Mouse (Mus musculus) left cerebral cortex, adult 11 months (tissue): ENCODE measurements around the gene Maml1.
A peak's percentile ranks its signal among the peaks of the same experiment; 100 is the strongest.

Source experiments
- DNase-seq: peaks from one replicate; pipeline ENCODE4 v3.0.0; 2022; ENCODE audit warnings: low spot score

Maml1 gene

GRCm38 (mm10) chr11:50238821-50239791 lies 53.0 kb downstream of the Maml1 start:
- DNase-seq = no peak

GRCm38 (mm10) chr11:50238324-50238723 lies 53.8 kb downstream of the Maml1 start, which contains the start of gene Ltc4s:
Gene Ltc4s (minus strand): TSS chr11:50238616.
- no peak for DNase-seq

- no peak for DNase-seq
Observed at GRCm38 (mm10) chr11:50236937-50237835, 54.9 kb downstream of the Maml1 start.

GRCm38 (mm10) chr11:50236540-50236936 lies 55.6 kb downstream of the Maml1 start:
- DNase-seq = peak; percentile 79

- no peak for DNase-seq
Observed at GRCm38 (mm10) chr11:50234606-50235005, 57.5 kb downstream of the Maml1 start.

- no peak for DNase-seq
Observed at GRCm38 (mm10) chr11:50233993-50234392, 58.1 kb downstream of the Maml1 start.

- no peak for DNase-seq
Observed at GRCm38 (mm10) chr11:50233022-50233421, 59.1 kb downstream of the Maml1 start.

GRCm38 (mm10) chr11:50231411-50231810 lies 60.7 kb downstream of the Maml1 start:
- DNase-seq = no peak

- no peak for DNase-seq
Observed at GRCm38 (mm10) chr11:50230481-50231304, 61.4 kb downstream of the Maml1 start.

- no peak for DNase-seq
Observed at GRCm38 (mm10) chr11:50229252-50229910, 62.7 kb downstream of the Maml1 start.

GRCm38 (mm10) chr11:50228772-50229171 lies 63.3 kb downstream of the Maml1 start:
- no peak for DNase-seq

- no peak for DNase-seq
Observed at GRCm38 (mm10) chr11:50227736-50228135, 64.4 kb downstream of the Maml1 start.

GRCm38 (mm10) chr11:50227226-50227625 lies 64.9 kb downstream of the Maml1 start:
- DNase-seq = no peak

- DNase-seq = no peak
Observed at GRCm38 (mm10) chr11:50226406-50226805, 65.7 kb downstream of the Maml1 start.

GRCm38 (mm10) chr11:50225611-50226378 lies 66.3 kb downstream of the Maml1 start:
- DNase-seq = no peak

- no peak for DNase-seq
Observed at GRCm38 (mm10) chr11:50224671-50225530, 67.2 kb downstream of the Maml1 start.

- no peak for DNase-seq
Observed at GRCm38 (mm10) chr11:50223783-50224662, 68.1 kb downstream of the Maml1 start.

GRCm38 (mm10) chr11:50222559-50223276 lies 69.4 kb downstream of the Maml1 start:
- no peak for DNase-seq
